Mouse (Mus musculus) forebrain, embryonic 15.5 days (tissue): ENCODE measurements around the gene Olfr1093. TPM values are rescaled to one million over a fixed set of nuclear protein-coding genes. Genes with fewer than 3 reads are reported as not detected.

Experiments
- ATAC-seq: fragments of 200-750 bp; cut with Nextera tagmentation; replicated peaks from 2 replicates; pipeline ENCODE4 v1.8.0; 2017; ENCODE audit warnings: mild to moderate bottlenecking, moderate TSS enrichment, moderate library complexity
- H3K27ac ChIP-seq: fragments of 300-500 bp; sonication (generic); replicated peaks from 2 replicates; pipeline ENCODE4 v1.5.1; 2015; ENCODE audit warnings: mild to moderate bottlenecking, inconsistent platforms
- H3K27me3 ChIP-seq: fragments of 300-500 bp; sonication (generic); 2 replicates; pipeline ENCODE4 v1.6.1; 2015; ENCODE audit warnings: inconsistent platforms
- H3K36me3 ChIP-seq: fragments of 300-500 bp; sonication (generic); 2 replicates; pipeline ENCODE4 v1.6.1; 2015; ENCODE audit warnings: mild to moderate bottlenecking, inconsistent platforms
- H3K4me1 ChIP-seq: fragments of 300-500 bp; sonication (generic); 2 replicates; pipeline ENCODE4 v1.6.1; 2015; ENCODE audit warnings: inconsistent platforms
- H3K4me2 ChIP-seq: fragments of 300-500 bp; sonication (generic); replicated peaks from 2 replicates; pipeline ENCODE4 v1.6.1; 2015; ENCODE audit warnings: mild to moderate bottlenecking, inconsistent platforms
- H3K4me3 ChIP-seq: fragments of 300-500 bp; sonication (generic); 2 replicates; pipeline ENCODE4 v1.5.1; 2015; ENCODE audit warnings: mild to moderate bottlenecking, inconsistent platforms
- H3K9ac ChIP-seq: fragments of 300-500 bp; sonication (generic); replicated peaks from 2 replicates; pipeline ENCODE4 v1.6.1; 2015; ENCODE audit warnings: mild to moderate bottlenecking, inconsistent platforms
- H3K9me3 ChIP-seq: fragments of 300-500 bp; sonication (generic); 2 replicates; pipeline ENCODE4 v1.6.1; 2016; ENCODE audit warnings: inconsistent platforms
- WGBS: fragments of 180-500 bp; shearing (Covaris S2); methylation state at CpG from one replicate; pipeline ENCODE4 v1.1.7; 2015; ENCODE audit warnings: mixed read lengths; 5-methylcytosine and 5-hydroxymethylcytosine counted together
- polyA plus RNA-seq: library from polyadenylated mRNA; unstranded; fragments of >200 nt; fragmentation: Nextera tagmentation; extraction: Ambion mirVana; gene quantifications from 2 replicates; pipeline ENCODE4 v1.2.1, GENCODE M21; 2015

The Olfr1093 gene
- polyA plus RNA-seq: not detected in 2 replicates

DNA sequence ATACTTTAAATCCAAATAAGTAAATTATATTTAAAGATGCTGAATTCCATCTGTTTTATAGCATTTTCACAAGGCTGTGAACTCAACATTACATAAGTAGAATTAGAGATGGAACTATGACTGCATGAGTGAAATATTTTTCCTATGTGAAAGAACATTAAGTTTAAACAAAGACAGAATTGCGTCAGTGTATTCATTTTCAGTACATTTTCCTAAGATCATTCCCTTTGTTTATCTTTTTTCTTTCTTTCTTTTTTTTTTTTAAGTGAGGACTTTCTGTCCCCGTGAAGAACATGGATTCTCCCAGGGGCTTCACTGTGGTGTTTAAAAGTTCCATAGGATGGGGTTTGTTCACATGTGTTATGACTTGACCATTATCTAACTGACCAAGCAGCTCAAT, at the start of gene Olfr1093:
Gene Olfr1093, plus strand, starts transcription at position 301 of the 400 bp plus-strand sequence.
- no peak within 1 kb of the TSS for H3K9ac ChIP-seq
- H3K36me3 ChIP-seq: no peaks in the 10 kb centered on the region
- no peak within 1 kb of the TSS for H3K4me2 ChIP-seq
- H3K4me1 ChIP-seq: no peaks in the 10 kb centered on the region
- WGBS: 89% methylated on average over 2 of the region's 2 CpGs
- no peaks in the 10 kb centered on the region for H3K27me3 ChIP-seq
- no peak within 1 kb of the TSS for H3K4me3 ChIP-seq
- no peak within 1 kb of the TSS for H3K27ac ChIP-seq
- no peaks in the 10 kb centered on the region for H3K9me3 ChIP-seq
- ATAC-seq: no peak

GRCm38 (mm10) chr2:86733601-86734000, 48.7 kb upstream of the Olfr1093 start, which contains the start of gene Olfr1089:
Gene Olfr1089 (minus strand): TSS chr2:86733701.
- Histone ChIP-seq H3K4me2 (no peak within 1 kb of the TSS), H3K9ac (no peak within 1 kb of the TSS), H3K27me3 (no peaks in the 10 kb centered on the region), H3K27ac (no peak within 1 kb of the TSS), H3K9me3 (no peaks in the 10 kb centered on the region), H3K4me1 (no peaks in the 10 kb centered on the region), H3K4me3 (no peak within 1 kb of the TSS), H3K36me3 (no peaks in the 10 kb centered on the region)
- no peak for ATAC-seq

- no peak within 1 kb of the TSS for H3K27ac ChIP-seq
- no peaks in the 10 kb centered on the region for H3K4me1 ChIP-seq
- no peak within 1 kb of the TSS for H3K9ac ChIP-seq
- no peaks in the 10 kb centered on the region for H3K27me3 ChIP-seq
- 98% methylated on average over 1 of the region's 1 CpGs for WGBS
- H3K36me3 ChIP-seq: no peaks in the 10 kb centered on the region
- no peak within 1 kb of the TSS for H3K4me2 ChIP-seq
- no peak for ATAC-seq
- no peaks in the 10 kb centered on the region for H3K9me3 ChIP-seq
- H3K4me3 ChIP-seq: no peak within 1 kb of the TSS
Observed at GRCm38 (mm10) chr2:86758893-86759292, 23.4 kb upstream of the Olfr1093 start, which contains the start of gene Olfr1090. Gene Olfr1090 (minus strand): TSS chr2:86758993.

- Histone ChIP-seq H3K4me1 (no peaks in the 10 kb centered on the region), H3K4me2 (no peak overlapping the region), H3K4me3 (no peak overlapping the region), H3K36me3 (no peaks in the 10 kb centered on the region), H3K27me3 (no peaks in the 10 kb centered on the region), H3K9me3 (no peaks in the 10 kb centered on the region), H3K27ac (no peak overlapping the region), H3K9ac (no peak overlapping the region)
- WGBS: 97% methylated on average over 6 of the region's 6 CpGs
- no peak for ATAC-seq
Observed at GRCm38 (mm10) chr2:86761050-86761449, 21.2 kb upstream of the Olfr1093 start.

DNA sequence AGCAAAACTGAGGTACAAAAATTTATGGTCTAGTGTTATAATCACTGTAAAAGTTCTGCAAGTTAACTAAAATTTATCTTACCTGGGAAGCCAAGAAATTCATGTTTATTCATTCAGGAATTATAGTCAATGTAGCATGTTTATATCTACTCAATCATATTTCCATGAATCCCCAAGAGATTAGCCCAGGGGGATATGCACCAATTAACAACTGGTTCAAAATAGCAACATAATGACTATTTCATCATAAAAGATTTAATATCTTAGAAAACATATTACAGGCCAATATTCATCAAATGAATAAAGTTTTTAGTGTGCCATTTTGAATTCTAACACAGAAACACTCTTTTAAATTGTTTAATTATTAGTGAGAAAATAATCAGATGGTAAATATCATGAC, 27.6 kb downstream of the Olfr1093 start, which contains the start of gene Olfr141:
Gene Olfr141, minus strand, starts transcription at position 101 of the 400 bp plus-strand sequence.
- Histone ChIP-seq H3K36me3 (no peaks in the 10 kb centered on the region), H3K9ac (no peak within 1 kb of the TSS), H3K4me2 (no peak within 1 kb of the TSS), H3K4me1 (no peaks in the 10 kb centered on the region), H3K27me3 (no peaks in the 10 kb centered on the region), H3K27ac (no peak within 1 kb of the TSS), H3K9me3 (no peaks in the 10 kb centered on the region), H3K4me3 (no peak within 1 kb of the TSS)
- no peak for ATAC-seq

GRCm38 (mm10) chr2:86824363-86824762, 42.1 kb downstream of the Olfr1093 start, which contains the start of gene Olfr1094:
Gene Olfr1094 (plus strand): TSS chr2:86824663.
- H3K4me2 ChIP-seq: no peak within 1 kb of the TSS
- H3K4me1 ChIP-seq: no peaks in the 10 kb centered on the region
- H3K27me3 ChIP-seq: no peaks in the 10 kb centered on the region
- no peak within 1 kb of the TSS for H3K9ac ChIP-seq
- no peak for ATAC-seq
- no peak within 1 kb of the TSS for H3K27ac ChIP-seq
- H3K4me3 ChIP-seq: no peak within 1 kb of the TSS
- H3K36me3 ChIP-seq: no peaks in the 10 kb centered on the region
- no peaks in the 10 kb centered on the region for H3K9me3 ChIP-seq

Other genes with a start within 250 kb of the Olfr1093 start
- gene Olfr1079, start 240.0 kb upstream of the Olfr1093 start, polyA plus RNA-seq: not detected in 2 replicates
- gene Olfr1080, start 224.2 kb upstream of the Olfr1093 start, polyA plus RNA-seq: not detected in 2 replicates
- gene Olfr1082, start 183.5 kb upstream of the Olfr1093 start, polyA plus RNA-seq: not detected in 2 replicates
- gene Olfr1084, start 142.8 kb upstream of the Olfr1093 start, polyA plus RNA-seq: not detected in 2 replicates
- gene Olfr1085, start 120.5 kb upstream of the Olfr1093 start, polyA plus RNA-seq: not detected in 2 replicates
- gene Olfr1086, start 102.4 kb upstream of the Olfr1093 start, polyA plus RNA-seq: not detected in 2 replicates
- gene Olfr1087, start 84.1 kb upstream of the Olfr1093 start, polyA plus RNA-seq: not detected in 2 replicates
- gene Olfr1089, start 48.8 kb upstream of the Olfr1093 start, polyA plus RNA-seq: not detected in 2 replicates
- not detected in 2 replicates for gene Olfr1090, start 23.5 kb upstream of the Olfr1093 start, polyA plus RNA-seq
- gene Olfr141, start 27.5 kb downstream of the Olfr1093 start, polyA plus RNA-seq: not detected in 2 replicates
- gene Olfr1094, start 42.2 kb downstream of the Olfr1093 start, polyA plus RNA-seq: not detected in 2 replicates
- gene Olfr1095, start 69.2 kb downstream of the Olfr1093 start, polyA plus RNA-seq: not detected in 2 replicates
- not detected in 2 replicates for gene Gm13723, start 92.3 kb downstream of the Olfr1093 start, polyA plus RNA-seq
- not detected in 2 replicates for gene Olfr1097, start 109.7 kb downstream of the Olfr1093 start, polyA plus RNA-seq
- gene Olfr1098, start 142.1 kb downstream of the Olfr1093 start, polyA plus RNA-seq: not detected in 2 replicates
- gene Olfr1099, start 178.2 kb downstream of the Olfr1093 start, polyA plus RNA-seq: not detected in 2 replicates
- gene Olfr1100, start 197.5 kb downstream of the Olfr1093 start, polyA plus RNA-seq: not detected in 2 replicates
- not detected in 2 replicates for gene Olfr1101, start 208.7 kb downstream of the Olfr1093 start, polyA plus RNA-seq
- gene Olfr1102, start 215.9 kb downstream of the Olfr1093 start, polyA plus RNA-seq: not detected in 2 replicates
- not detected in 2 replicates for gene Olfr1104, start 244.6 kb downstream of the Olfr1093 start, polyA plus RNA-seq